ENCODE assay signal across 8 mouse cellular contexts in the genomic region with DNA sequence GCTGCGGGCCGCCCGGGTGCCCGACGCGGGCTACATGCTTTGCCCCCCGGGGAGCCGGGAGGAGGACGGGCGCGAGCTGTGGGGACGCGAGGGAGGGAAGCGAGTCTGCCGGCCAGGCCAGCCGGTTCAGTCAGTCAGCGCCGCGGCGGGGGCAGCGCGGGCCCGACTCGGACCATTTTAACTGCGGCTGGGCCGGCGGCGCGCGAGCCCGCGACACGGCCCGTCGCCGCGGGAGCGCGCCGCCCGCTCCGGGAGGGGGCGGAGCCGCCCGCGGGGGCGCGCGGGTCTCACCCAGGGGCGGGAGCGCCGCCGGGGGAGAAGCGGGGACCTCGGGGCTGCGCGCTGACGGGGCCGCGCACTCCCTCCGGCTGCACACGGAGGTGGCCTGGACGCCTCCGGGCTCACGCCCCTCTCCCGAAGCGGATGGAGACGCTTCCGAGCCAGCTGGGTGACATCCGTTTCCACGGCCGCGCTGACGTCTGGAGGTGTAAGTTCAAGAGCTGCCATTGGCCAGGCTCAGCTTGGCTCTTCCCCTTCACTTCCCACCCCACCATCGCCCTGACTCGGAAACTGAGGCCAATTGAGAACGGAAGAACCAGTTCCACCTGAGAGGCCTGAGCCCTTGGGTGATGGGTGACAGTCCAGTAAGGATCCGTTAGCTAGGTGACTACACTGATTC. TPM values are rescaled to one million over a fixed set of nuclear protein-coding genes. Genes with fewer than 3 reads are reported as not detected.
A peak's percentile ranks its signal among the peaks of the same experiment; 100 is the strongest.
DNase-seq lines count a peak whose midpoint lies in the region; ATAC-seq and TF ChIP-seq lines count a peak whose summit lies in the region.

No protein-coding gene starts in this region.

- DNase-seq in forebrain, embryonic 14.5 days (ENCODE audit: low spot score): peak; percentile 81
- peak; percentile 88 to 89 for DNase-seq in heart, postnatal 10 days
- DNase-seq in kidney, postnatal 4 days: peak; percentile 84 to 91
- DNase-seq in stomach, postnatal 0 days (ENCODE audit: low spot score): peak; percentile 83

- H3K27me3 ChIP-seq in ES-Bruce4 (ENCODE audit: control insufficient read depth, insufficient read depth, low read length, poor library complexity, severe bottlenecking): no peaks in the 10 kb centered on the region
- no peaks in the 10 kb centered on the region for H3K27me3 ChIP-seq in forebrain, embryonic 14.5 days (replicated peaks; ENCODE audit: control insufficient read depth, insufficient read depth, low read length)
- no peaks in the 10 kb centered on the region for H3K27me3 ChIP-seq in liver, embryonic 16.5 days (ENCODE audit: control insufficient read depth, insufficient read depth, low read depth, low read length)
- no peaks in the 10 kb centered on the region for H3K27me3 ChIP-seq in neural tube, embryonic 12.5 days (replicated peaks)
- H3K27me3 ChIP-seq in stomach, postnatal 0 days (ENCODE audit: control insufficient read depth, insufficient read depth, low read length): no peaks in the 10 kb centered on the region

- TF ChIP-seq EP300 in ES-Bruce4 (IDR thresholded peaks at IDR 0.05; ENCODE audit: insufficient read depth, low read depth, low read length): no peak
- no peak for TF ChIP-seq EP300 in stomach, postnatal 0 days (optimal IDR thresholded peaks at IDR 0.05)

- no peaks in the 10 kb centered on the region for H3K4me1 ChIP-seq in ES-Bruce4 (ENCODE audit: control insufficient read depth, insufficient read depth, low read length)
- H3K4me1 ChIP-seq in forebrain, embryonic 14.5 days (ENCODE audit: control insufficient read depth, insufficient read depth, low read length): peaks cover 25% of the 10 kb centered on the region
- peaks cover 29% of the 10 kb centered on the region for H3K4me1 ChIP-seq in liver, embryonic 16.5 days (ENCODE audit: control insufficient read depth, low read depth, low read length)
- H3K4me1 ChIP-seq in neural tube, embryonic 12.5 days: peaks cover 29% of the 10 kb centered on the region
- H3K4me1 ChIP-seq in stomach, postnatal 0 days (replicated peaks; ENCODE audit: control insufficient read depth, insufficient read depth): peaks cover 2% of the 10 kb centered on the region; the same call in 1 of the 2 replicates

- no peak for TF ChIP-seq POLR2A in ES-Bruce4 (IDR thresholded peaks at IDR 0.05; ENCODE audit: insufficient read depth, low read length)

- ATAC-seq in cerebellum, adult (ENCODE audit: insufficient number of reproducible peaks, low FRiP score, low TSS enrichment): peak; percentile 86
- ATAC-seq in forebrain, embryonic 14.5 days: peak; percentile 79
- peak; percentile 81 for ATAC-seq in liver, embryonic 16.5 days (ENCODE audit: low read depth)
- ATAC-seq in neural tube, embryonic 12.5 days (ENCODE audit: low FRiP score, low read depth): peak; percentile 82
- ATAC-seq in stomach, postnatal 0 days (ENCODE audit: low FRiP score, low TSS enrichment): peak; percentile 85

- H3K9ac ChIP-seq in ES-Bruce4 (ENCODE audit: low read depth, poor library complexity, severe bottlenecking): peak overlapping the region; percentile 100
- peak overlapping the region; percentile 98 for H3K9ac ChIP-seq in forebrain, embryonic 14.5 days (ENCODE audit: low read length)
- H3K9ac ChIP-seq in liver, embryonic 16.5 days (ENCODE audit: low read depth, low read length): peak overlapping the region; percentile 85
- peak overlapping the region; percentile 98 for H3K9ac ChIP-seq in neural tube, embryonic 12.5 days
- H3K9ac ChIP-seq in stomach, postnatal 0 days (ENCODE audit: low read length): peak overlapping the region; percentile 99

- WGBS in forebrain, embryonic 14.5 days: under 1% methylated on average over 43 of the region's 78 CpGs
- WGBS in liver, embryonic 16.5 days (ENCODE audit: insufficient replicate concordance): 1% methylated on average over 51 of the region's 78 CpGs
- under 1% methylated on average over 76 of the region's 78 CpGs for WGBS in neural tube, embryonic 12.5 days
- WGBS in stomach, postnatal 0 days: under 1% methylated on average over 35 of the region's 78 CpGs

- peak overlapping the region; percentile 72 for H3K4me2 ChIP-seq in forebrain, embryonic 14.5 days (ENCODE audit: low read length)
- H3K4me2 ChIP-seq in liver, embryonic 16.5 days (ENCODE audit: low read depth, low read length): peak overlapping the region; percentile 76
- peak overlapping the region; percentile 84 for H3K4me2 ChIP-seq in neural tube, embryonic 12.5 days (replicated peaks)
- H3K4me2 ChIP-seq in stomach, postnatal 0 days (replicated peaks; ENCODE audit: low read depth): peak overlapping the region; percentile 91

- H3K4me3 ChIP-seq in ES-Bruce4 (ENCODE audit: low read depth, low read length): peak overlapping the region; percentile 69
- peak overlapping the region; percentile 84 for H3K4me3 ChIP-seq in forebrain, embryonic 14.5 days (ENCODE audit: low read depth, low read length)
- peak overlapping the region; percentile 82 for H3K4me3 ChIP-seq in liver, embryonic 16.5 days (ENCODE audit: low read depth, low read length)
- peak overlapping the region; percentile 96 for H3K4me3 ChIP-seq in neural tube, embryonic 12.5 days
- H3K4me3 ChIP-seq in stomach, postnatal 0 days (ENCODE audit: low read depth, low read length): peak overlapping the region; percentile 89

- H3K9me3 ChIP-seq in ES-Bruce4 (replicated peaks; ENCODE audit: control insufficient read depth, insufficient read depth, low read length, poor library complexity, severe bottlenecking): no peaks in the 10 kb centered on the region
- no peaks in the 10 kb centered on the region for H3K9me3 ChIP-seq in forebrain, embryonic 14.5 days (replicated peaks; ENCODE audit: control insufficient read depth, low read length)
- H3K9me3 ChIP-seq in liver, embryonic 16.5 days (replicated peaks; ENCODE audit: control insufficient read depth, low read length): no peaks in the 10 kb centered on the region
- no peaks in the 10 kb centered on the region for H3K9me3 ChIP-seq in neural tube, embryonic 12.5 days
- no peaks in the 10 kb centered on the region for H3K9me3 ChIP-seq in stomach, postnatal 0 days (ENCODE audit: control insufficient read depth, low read length)

- intact Hi-C loops in heart, postnatal 10 days (cut with DNase I): no loop called here

- no peak overlapping the region for H3K27ac ChIP-seq in ES-Bruce4 (ENCODE audit: insufficient read depth, low read length)
- peak overlapping the region; percentile 97 for H3K27ac ChIP-seq in forebrain, embryonic 14.5 days (ENCODE audit: low read depth, low read length)
- peak overlapping the region; percentile 89 for H3K27ac ChIP-seq in liver, embryonic 16.5 days (ENCODE audit: low read length)
- peak overlapping the region; percentile 97 for H3K27ac ChIP-seq in neural tube, embryonic 12.5 days
- peak overlapping the region; percentile 99 for H3K27ac ChIP-seq in stomach, postnatal 0 days (replicated peaks)

- H3K36me3 ChIP-seq in ES-Bruce4 (ENCODE audit: control insufficient read depth, insufficient read depth, low read length, poor library complexity, severe bottlenecking): no peaks in the 10 kb centered on the region
- no peaks in the 10 kb centered on the region for H3K36me3 ChIP-seq in forebrain, embryonic 14.5 days (ENCODE audit: control insufficient read depth, insufficient read depth, low read length)
- no peaks in the 10 kb centered on the region for H3K36me3 ChIP-seq in liver, embryonic 16.5 days (ENCODE audit: control insufficient read depth, insufficient read depth)
- no peaks in the 10 kb centered on the region for H3K36me3 ChIP-seq in neural tube, embryonic 12.5 days
- H3K36me3 ChIP-seq in stomach, postnatal 0 days (ENCODE audit: control insufficient read depth, insufficient read depth, low read length): no peaks in the 10 kb centered on the region

- no peak for TF ChIP-seq CTCF in ES-Bruce4 (IDR thresholded peaks at IDR 0.05; ENCODE audit: low read depth, low read length)
- no peak for TF ChIP-seq CTCF in stomach, postnatal 0 days (IDR thresholded peaks at IDR 0.05; ENCODE audit: low read depth)

RNA-seq across cellular contexts. Expression of gene Fbxl17, which starts 0.5 kb away (rescaled TPM):
- 9.3 and 11.7 TPM in 2 replicates for polyA plus RNA-seq in ES-Bruce4 (2011; ENCODE audit: insufficient read depth, insufficient read length, low read depth, missing spikeins)
- polyA plus RNA-seq in forebrain, embryonic 14.5 days (2014; fragmentation: Nextera tagmentation; extraction: Ambion mirVana): 8.9 and 9.1 TPM in 2 replicates
- 10 to 100 TPM; 32.5 to 33.9 TPM for total RNA-seq in heart, postnatal 10 days (2021)
- 1.0 and 1.3 TPM in 2 replicates for polyA plus RNA-seq in liver, embryonic 16.5 days (2015; fragmentation: Nextera tagmentation; extraction: Ambion mirVana)
- 8.2 and 9.8 TPM in 2 replicates for polyA plus RNA-seq in neural tube, embryonic 12.5 days (2016; fragmentation: Nextera tagmentation; extraction: Ambion mirVana)
- 3.6 and 4.3 TPM in 2 replicates for polyA plus RNA-seq in stomach, postnatal 0 days (2015; fragmentation: Nextera tagmentation; extraction: Ambion mirVana)
